Mouse (Mus musculus): ENCODE results near the gene Sirt4.

- no peak for TF ChIP-seq CTCF (IDR thresholded peaks at IDR 0.05)
- TF ChIP-seq EP300 (IDR thresholded peaks at IDR 0.05) = no peak
These were observed 29.8 kb upstream of the Sirt4 start for GRCm38 (mm10) chr5:115514346-115514745.
